Mouse (Mus musculus) CD8-positive naive resting alpha-beta T cell, adult 2 months (primary cell): ENCODE measurements around the gene Scrt2.
A peak's percentile ranks its signal among the peaks of the same experiment; 100 is the strongest.

Source experiments
- DNase-seq, 2 experiments: peaks; one replicate each; pipeline ENCODE4 v3.0.0; 2022; ENCODE audit warnings: low read depth in 2 of 2, low spot score in 2 of 2

Scrt2 gene

DNA sequence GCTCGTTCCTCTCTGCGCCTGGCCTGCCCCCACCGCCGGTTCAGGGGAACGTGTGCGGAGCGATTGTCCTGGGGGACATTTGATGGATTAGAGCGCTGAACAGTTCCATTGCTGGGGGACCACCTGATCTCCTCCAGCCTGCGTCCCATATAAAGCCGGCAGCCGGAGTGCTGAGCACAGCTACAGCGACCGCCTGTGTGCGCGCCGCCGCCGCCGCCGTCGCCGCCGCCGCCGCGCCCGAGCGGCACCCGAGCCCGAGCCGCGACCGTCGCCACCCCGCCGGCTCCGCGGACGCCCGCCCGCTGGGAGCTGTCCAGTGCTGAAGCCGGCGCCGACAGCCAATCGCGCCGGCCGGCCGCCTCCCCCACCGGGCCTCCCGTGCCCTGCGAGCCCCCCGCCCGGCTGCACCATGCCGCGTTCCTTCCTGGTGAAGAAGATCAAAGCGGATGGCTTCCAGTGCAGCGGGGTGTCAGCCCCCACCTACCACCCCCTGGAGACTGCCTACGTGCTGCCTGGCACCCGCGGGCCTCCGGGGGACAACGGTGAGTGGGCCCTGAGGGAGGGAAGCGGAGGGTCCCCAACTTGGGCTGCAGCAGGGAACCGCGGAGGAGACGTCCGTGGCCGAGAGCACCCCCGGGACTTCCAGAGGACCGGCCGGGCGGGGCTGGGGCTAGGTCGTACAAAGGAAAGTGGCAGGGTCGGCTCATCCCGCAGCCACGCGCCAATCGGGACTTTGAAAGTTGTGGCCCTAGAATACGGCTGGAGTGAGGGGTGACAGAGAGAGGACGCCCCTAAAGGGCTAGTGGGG lies 516 bp downstream of the Scrt2 start:
- DNase-seq, result no peak

- DNase-seq, result no peak
Observed at GRCm38 (mm10) chr2:152082456-152083285, 1.3 kb downstream of the Scrt2 start.

DNA sequence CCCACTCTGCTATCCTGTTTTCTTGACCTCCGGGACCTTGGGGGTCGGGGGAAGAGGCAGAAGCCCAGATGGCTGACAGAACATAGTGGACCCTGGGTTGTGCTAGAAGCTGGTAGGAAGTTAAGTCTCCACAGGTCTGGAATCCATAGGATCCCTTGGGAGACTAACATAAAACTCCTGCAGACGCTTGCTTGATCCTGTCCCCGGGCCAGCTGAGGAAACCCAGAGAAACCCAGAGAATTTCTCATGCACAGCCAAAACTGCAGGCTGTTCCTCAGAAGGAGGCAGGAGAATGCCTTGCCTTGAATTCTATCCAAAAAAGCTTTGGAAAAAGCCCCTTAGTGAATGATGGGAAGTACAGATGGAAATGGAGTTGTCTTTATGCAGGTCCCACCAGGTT lies 2.1 kb downstream of the Scrt2 start:
- no peak for DNase-seq

DNA sequence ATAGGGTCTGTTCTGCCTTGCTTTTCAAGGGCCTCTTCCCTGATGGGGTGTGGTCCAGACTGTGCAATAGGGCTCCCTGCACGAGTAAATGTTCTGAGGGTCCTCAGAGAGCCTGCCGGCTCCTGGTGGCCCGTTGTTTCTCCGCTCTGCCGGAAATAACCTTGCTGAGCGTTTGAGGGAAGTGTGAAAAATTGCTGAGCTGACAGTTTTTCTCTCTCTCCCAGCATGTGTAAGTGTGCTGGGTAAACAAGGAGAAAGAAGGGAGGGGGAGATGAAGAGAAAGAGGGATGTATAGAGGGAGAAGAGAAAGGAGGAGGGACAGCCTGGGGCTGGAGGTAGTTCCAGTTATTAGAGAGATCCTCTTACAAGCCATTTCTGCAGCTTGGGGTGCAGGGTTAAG lies 3.0 kb downstream of the Scrt2 start:
- DNase-seq, result no peak

DNA sequence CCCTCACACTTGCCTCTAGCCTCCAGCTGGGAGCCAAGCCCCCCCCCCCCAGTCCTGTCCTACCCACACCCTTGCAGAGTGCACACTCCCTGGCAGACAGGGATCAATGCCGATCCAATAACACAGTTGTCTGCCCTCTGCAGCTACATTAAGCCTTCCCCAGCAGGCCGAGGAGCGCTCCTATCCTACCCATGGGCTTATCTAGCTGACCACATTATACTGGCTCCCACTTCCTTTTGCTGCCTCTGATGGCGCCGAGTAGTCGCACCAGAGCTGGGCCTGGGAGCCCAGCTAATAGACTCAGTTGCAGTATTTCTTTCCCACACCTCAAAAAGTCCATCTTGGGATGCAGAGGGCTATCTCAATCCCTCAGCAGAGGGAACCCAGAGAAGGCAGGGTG lies 4.1 kb downstream of the Scrt2 start:
- DNase-seq, result no peak

GRCm38 (mm10) chr2:152086451-152086850 lies 5.1 kb downstream of the Scrt2 start:
- no peak for DNase-seq

- no peak for DNase-seq
Observed at GRCm38 (mm10) chr2:152087111-152087510, 5.8 kb downstream of the Scrt2 start.

GRCm38 (mm10) chr2:152089078-152089477 lies 7.7 kb downstream of the Scrt2 start:
- DNase-seq, result peak in 1 of 2 experiments; percentile 14

GRCm38 (mm10) chr2:152089581-152089980 lies 8.3 kb downstream of the Scrt2 start:
- DNase-seq, result no peak

DNA sequence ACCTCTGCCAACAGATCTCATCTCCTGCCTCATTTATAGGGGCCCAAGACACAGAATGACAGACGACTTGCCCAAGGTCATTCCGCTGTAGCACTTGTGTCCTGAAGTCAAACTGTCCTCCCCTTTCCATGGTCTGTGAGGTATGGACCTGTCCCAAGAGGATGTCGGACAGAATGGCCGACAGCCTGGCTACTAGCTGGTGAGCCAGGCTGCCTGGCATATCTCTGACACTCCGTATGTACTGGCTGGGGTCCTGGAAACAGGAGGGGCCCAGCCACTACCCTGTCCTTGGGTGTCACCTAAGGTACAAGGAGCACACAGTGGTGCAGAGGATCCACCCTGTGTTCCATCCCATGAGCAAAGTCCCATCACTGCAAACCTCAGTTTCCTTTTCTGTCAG lies 9.2 kb downstream of the Scrt2 start:
- no peak for DNase-seq

GRCm38 (mm10) chr2:152091342-152092056 lies 10.2 kb downstream of the Scrt2 start:
- no peak for DNase-seq

DNA sequence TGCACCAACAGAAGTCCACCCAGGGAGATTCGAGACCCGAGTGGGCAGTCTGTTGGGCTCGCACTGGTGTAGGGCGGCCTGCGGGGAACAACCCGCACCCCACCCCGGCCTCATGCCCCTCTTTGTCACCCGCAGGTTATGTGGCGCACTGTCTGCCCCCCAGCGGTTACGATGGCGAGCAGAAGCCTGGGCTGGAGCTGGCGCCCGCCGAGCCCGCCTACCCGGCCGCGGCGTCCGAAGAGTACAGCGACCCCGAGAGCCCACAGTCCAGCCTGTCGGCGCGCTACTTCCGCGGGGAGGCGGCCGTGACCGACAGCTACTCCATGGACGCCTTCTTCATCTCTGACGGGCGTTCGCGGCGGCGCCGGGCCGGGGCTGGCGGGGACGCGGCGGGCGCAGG lies 11.6 kb downstream of the Scrt2 start:
- no peak for DNase-seq

GRCm38 (mm10) chr2:152093356-152093792 lies 12.0 kb downstream of the Scrt2 start:
- no peak for DNase-seq

- DNase-seq, result no peak
Observed at GRCm38 (mm10) chr2:152094856-152095545, 13.7 kb downstream of the Scrt2 start.

- DNase-seq, result no peak
Observed at GRCm38 (mm10) chr2:152096922-152097321, 15.6 kb downstream of the Scrt2 start.

- DNase-seq, result no peak
Observed at GRCm38 (mm10) chr2:152097916-152098315, 16.6 kb downstream of the Scrt2 start.

DNA sequence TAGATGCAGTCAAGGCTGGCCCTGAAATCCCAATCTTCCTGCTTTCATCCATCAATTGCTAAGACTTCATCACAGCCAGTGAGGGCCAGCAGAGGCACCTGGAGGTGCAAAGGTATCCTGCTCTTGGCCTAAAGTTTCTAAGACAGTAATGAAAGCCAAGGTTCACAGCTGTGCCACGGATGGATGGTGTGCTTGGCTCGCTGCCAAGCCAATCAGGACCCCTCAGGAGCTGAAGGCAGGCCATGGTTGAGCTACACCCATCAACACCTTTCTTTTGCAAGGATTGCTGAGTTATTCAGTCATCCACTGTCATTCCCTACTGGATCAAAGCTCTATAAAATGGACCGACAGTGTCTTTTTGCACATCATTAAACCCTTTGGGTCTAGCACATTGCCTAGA lies 18.2 kb downstream of the Scrt2 start:
- no peak for DNase-seq

DNA sequence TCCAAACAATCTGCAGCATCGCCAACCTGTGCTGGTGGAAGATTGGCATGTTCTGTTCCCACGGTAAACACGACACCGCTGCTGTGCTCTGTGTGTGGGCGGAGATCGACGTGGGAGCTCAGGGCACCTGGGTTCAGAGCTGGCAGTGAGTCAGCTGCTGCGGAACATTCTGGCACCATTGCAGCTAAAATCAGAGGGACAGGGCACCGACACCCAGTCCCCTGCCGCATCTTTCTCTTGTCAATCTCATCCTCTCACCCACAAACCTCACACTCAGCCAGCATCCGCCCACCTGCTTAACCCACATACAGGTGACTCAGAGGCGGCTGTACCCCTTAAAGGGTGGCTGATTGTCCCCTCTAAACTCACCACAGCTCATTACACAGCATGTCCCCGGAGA lies 20.4 kb downstream of the Scrt2 start:
- DNase-seq, result no peak

DNA sequence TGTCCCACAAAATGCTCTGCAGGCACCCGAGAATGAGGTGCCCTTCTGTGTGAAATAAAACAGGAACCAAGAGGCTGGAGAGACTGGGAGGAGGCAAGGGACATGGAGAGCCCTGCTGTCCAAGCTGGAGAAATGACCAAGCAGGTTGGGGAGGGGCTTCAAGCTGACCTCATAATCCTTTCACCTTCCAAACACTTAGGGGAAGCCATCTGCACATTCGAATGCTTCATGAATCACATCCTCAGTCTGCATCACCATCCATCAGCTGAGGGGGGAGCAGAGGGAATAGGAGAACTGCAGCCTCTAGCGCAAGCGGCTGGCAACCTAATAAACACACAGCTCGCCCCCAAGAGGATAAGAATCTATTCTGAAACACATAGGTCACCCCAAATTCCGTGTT lies 21.0 kb downstream of the Scrt2 start:
- DNase-seq, result no peak

- no peak for DNase-seq
Observed at GRCm38 (mm10) chr2:152104711-152105317, 23.5 kb downstream of the Scrt2 start.
